Mouse (Mus musculus): ENCODE measurements around the gene Trdmt1.

- TF ChIP-seq CTCF (IDR thresholded peaks at IDR 0.05; ENCODE audit: extremely low read depth, insufficient read depth, low read length) = no peak
- TF ChIP-seq POLR2A (IDR thresholded peaks at IDR 0.05; ENCODE audit: extremely low read depth, insufficient read depth, low read length) = no peak
These were observed 13.8 kb downstream of the Trdmt1 start for GRCm38 (mm10) chr2:13530639-13531038.

Measured in cortical plate, adult 2 months (tissue).